Mouse (Mus musculus) midbrain, embryonic 15.5 days (tissue): ENCODE data around the gene Tbc1d10b. TPM values are rescaled to one million over a fixed set of nuclear protein-coding genes. Genes with fewer than 3 reads are reported as not detected.
"Not testable (repeated sequence)": the region's sequence is repeated elsewhere in the genome, so short reads cannot be mapped to it uniquely, and the experiment has no call there.

Source experiments
- ATAC-seq: fragments of 200-750 bp; cut with Nextera tagmentation; replicated peaks from 2 replicates; pipeline ENCODE4 v1.8.0; 2017; ENCODE audit warnings: moderate TSS enrichment
- H3K27ac ChIP-seq: fragments of 300-500 bp; sonication (generic); 2 replicates; pipeline ENCODE4 v1.5.1; 2015; ENCODE audit warnings: mild to moderate bottlenecking, inconsistent platforms
- H3K27me3 ChIP-seq: fragments of 300-500 bp; sonication (generic); replicated peaks from 2 replicates; pipeline ENCODE4 v1.6.1; 2015; ENCODE audit warnings: inconsistent platforms
- H3K36me3 ChIP-seq: fragments of 300-500 bp; sonication (generic); replicated peaks from 2 replicates; pipeline ENCODE4 v1.6.1; 2015; ENCODE audit warnings: inconsistent platforms
- H3K4me1 ChIP-seq: fragments of 300-500 bp; sonication (generic); 2 replicates; pipeline ENCODE4 v1.6.1; 2015; ENCODE audit warnings: inconsistent platforms
- H3K4me2 ChIP-seq: fragments of 300-500 bp; sonication (generic); 2 replicates; pipeline ENCODE4 v1.6.1; 2015; ENCODE audit warnings: inconsistent platforms, mild to moderate bottlenecking, moderate library complexity
- H3K4me3 ChIP-seq: fragments of 300-500 bp; sonication (generic); 2 replicates; pipeline ENCODE4 v1.5.1; 2015; ENCODE audit warnings: mild to moderate bottlenecking, inconsistent platforms
- H3K9ac ChIP-seq: fragments of 300-500 bp; sonication (generic); 2 replicates; pipeline ENCODE4 v1.6.1; 2015; ENCODE audit warnings: mild to moderate bottlenecking, inconsistent platforms
- H3K9me3 ChIP-seq: fragments of 300-500 bp; sonication (generic); 2 replicates; pipeline ENCODE4 v1.6.1; 2016; ENCODE audit warnings: inconsistent platforms
- WGBS: fragments of 180-500 bp; shearing (Covaris S2); methylation state at CpG from one replicate; pipeline ENCODE4 v1.1.7; 2015; ENCODE audit warnings: mixed read lengths; 5-methylcytosine and 5-hydroxymethylcytosine counted together
- polyA plus RNA-seq: library from polyadenylated mRNA; unstranded; fragments of >200 nt; fragmentation: Nextera tagmentation; extraction: Ambion mirVana; gene quantifications from 2 replicates; pipeline ENCODE4 v1.2.1, GENCODE M21; 2015

Gene Tbc1d10b
- 39.6 and 44.8 TPM in 2 replicates for polyA plus RNA-seq

DNA sequence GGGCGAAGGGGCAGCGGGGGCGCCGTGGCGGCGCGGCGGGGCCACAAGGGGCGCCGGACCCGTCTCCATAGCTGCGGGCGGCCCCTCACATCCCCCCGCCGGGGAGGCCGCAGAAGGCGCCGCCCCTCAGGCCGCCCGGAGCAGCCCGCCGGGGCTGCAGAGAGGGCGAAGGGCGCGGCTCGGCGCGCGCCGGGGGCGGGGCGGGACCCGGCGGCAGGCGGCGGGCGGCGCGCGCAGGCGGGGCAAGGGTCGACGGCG is at the start of gene Tbc1d10b:
Gene Tbc1d10b (minus strand): TSS at position 174 of the 258 bp plus-strand sequence.
- H3K4me2 ChIP-seq, result peak within 1 kb of the TSS; percentile 99
- H3K9ac ChIP-seq, result peak within 1 kb of the TSS; percentile 97
- peak within 1 kb of the TSS; percentile 90 for H3K27ac ChIP-seq
- peak within 1 kb of the TSS; percentile 98 for H3K4me3 ChIP-seq
- H3K4me1 ChIP-seq, result peaks cover 42% of the 10 kb centered on the region
- H3K27me3 ChIP-seq, result no peaks in the 10 kb centered on the region
- H3K9me3 ChIP-seq, result no peaks in the 10 kb centered on the region
- WGBS, result 1% methylated on average over 40 of the region's 44 CpGs
- peak; percentile 21; the same call in 1 of the 2 replicates for ATAC-seq
- 0 out of 2 replicates have a peak, but pooled peaks cover 5% of the 10 kb centered on the region for H3K36me3 ChIP-seq

DNA sequence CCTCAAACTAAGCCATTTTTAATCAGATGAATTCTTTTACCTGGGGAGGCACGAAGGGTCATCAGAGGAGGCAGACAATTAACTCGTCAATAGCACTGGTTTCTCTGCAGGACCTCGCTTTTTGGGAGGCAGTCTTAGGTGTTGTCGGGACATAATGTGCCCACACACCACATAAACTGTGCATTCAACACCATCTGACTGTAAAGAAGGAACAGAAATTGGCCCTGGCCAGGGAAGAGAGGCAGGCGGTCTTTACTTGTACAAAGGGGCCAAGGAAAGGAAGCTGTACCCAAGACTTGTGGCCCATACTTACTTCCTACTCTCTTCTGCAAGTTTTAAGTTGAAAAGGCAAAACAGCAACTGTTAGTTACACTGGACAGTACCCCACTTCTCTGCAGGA is 48.2 kb upstream of the Tbc1d10b start:
- no peak for ATAC-seq
- Histone ChIP-seq H3K9me3 (no peaks in the 10 kb centered on the region), H3K27ac (no peak overlapping the region), H3K27me3 (no peaks in the 10 kb centered on the region), H3K4me2 (no peak overlapping the region), H3K4me3 (no peak overlapping the region), H3K4me1 (peaks cover 29% of the 10 kb centered on the region), H3K9ac (0 out of 2 replicates have a peak overlapping the region, but pooled peaks have one; percentile 9), H3K36me3 (no peaks in the 10 kb centered on the region)
- WGBS, result 89% methylated on average over 5 of the region's 5 CpGs

DNA sequence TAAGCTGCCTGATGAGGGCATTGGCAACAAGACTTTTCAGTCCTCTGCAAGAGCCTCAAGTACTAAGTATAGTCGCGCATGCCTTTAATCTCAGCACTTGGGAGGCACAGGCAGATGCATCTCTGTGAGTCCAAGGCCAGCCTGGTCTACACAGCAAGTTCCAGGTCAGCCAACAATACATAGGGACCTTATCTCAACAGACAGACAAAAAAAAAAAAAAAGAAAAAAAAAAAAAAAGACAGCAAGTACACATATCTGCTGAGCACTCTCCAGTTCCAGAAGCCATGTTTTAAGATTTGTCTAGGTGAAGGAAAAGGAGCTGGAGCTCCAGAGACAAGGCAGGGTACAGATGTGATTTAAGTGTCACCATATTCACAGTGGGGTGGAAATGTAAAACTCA is 47.7 kb upstream of the Tbc1d10b start:
- WGBS, result 82% methylated on average over 2 of the region's 2 CpGs
- no peaks in the 10 kb centered on the region for H3K27me3 ChIP-seq
- no peak for ATAC-seq

DNA sequence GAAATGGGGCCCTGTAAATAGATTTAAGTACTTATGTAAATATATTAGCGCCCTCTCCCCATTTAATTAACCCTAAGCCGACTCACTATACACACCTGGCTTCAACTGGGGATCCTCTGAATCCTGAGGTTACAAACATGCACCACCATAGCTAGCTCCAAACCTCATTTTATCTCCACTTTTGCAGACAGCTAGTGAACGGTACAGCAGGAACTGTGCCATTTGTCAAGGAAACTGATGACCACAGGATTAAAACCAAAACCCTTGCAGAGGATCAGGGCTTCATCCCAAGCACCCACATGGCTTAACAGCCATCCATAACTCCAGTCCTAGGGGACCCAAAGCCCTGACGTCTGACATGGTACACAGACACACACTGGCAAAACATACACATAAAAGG is 46.7 kb upstream of the Tbc1d10b start:
- Histone ChIP-seq H3K27me3 (no peaks in the 10 kb centered on the region), H3K4me2 (peak overlapping the region; percentile 89), H3K4me1 (peaks cover 22% of the 10 kb centered on the region), H3K36me3 (no peaks in the 10 kb centered on the region), H3K4me3 (peak overlapping the region; percentile 66), H3K9me3 (no peaks in the 10 kb centered on the region), H3K27ac (peak overlapping the region; percentile 92), H3K9ac (peak overlapping the region; percentile 71)
- no peak for ATAC-seq
- 36% methylated on average over 4 of the region's 4 CpGs for WGBS

More for the DNA sequence above, 47.7 kb upstream of the Tbc1d10b start:
- Histone ChIP-seq H3K4me1 (peaks cover 25% of the 10 kb centered on the region), H3K9me3 (no peaks in the 10 kb centered on the region), H3K27ac (no peak overlapping the region), H3K4me3 (no peak overlapping the region), H3K4me2 (no peak overlapping the region), H3K36me3 (no peaks in the 10 kb centered on the region), H3K9ac (no peak overlapping the region)

DNA sequence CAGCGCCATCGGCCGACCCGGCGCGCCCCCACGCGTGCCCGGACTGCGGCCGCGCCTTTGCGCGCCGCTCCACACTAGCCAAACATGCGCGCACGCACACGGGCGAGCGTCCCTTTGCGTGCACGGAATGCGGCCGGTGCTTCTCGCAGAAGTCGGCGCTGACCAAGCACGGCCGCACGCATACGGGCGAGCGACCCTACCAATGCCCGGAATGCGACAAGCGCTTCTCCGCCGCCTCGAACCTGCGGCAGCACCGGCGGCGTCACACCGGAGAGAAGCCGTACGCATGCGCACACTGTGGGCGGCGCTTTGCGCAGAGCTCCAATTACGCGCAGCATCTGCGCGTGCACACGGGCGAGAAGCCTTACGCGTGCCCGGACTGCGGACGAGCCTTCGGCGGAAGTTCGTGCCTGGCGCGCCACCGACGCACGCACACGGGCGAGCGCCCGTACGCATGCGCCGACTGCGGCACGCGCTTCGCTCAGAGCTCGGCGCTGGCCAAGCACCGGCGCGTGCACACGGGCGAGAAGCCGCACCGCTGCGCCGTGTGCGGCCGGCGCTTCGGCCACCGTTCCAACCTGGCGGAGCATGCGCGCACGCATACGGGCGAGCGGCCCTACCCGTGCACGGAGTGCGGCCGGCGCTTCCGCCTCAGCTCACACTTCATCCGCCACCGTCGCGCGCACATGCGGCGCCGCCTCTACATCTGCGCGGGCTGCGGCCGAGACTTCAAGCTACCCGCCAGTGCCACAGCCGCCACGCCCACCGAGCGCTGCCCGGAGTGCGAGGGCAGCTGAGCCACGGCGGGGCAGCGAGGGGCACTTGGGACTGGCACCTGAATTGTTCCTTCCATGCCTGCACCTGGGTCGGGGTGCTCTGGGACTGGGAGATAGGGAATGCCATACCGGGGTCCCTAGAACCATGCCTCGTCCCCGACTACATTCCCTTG is 45.8 kb upstream of the Tbc1d10b start:
- under 1% methylated on average over 135 of the region's 136 CpGs for WGBS
- Histone ChIP-seq H3K9ac (peak overlapping the region; percentile 71), H3K27ac (peak overlapping the region; percentile 92), H3K9me3 (no peaks in the 10 kb centered on the region), H3K4me2 (peak overlapping the region; percentile 89), H3K4me1 (peaks cover 13% of the 10 kb centered on the region), H3K4me3 (peak overlapping the region; percentile 66), H3K27me3 (no peaks in the 10 kb centered on the region), H3K36me3 (no peaks in the 10 kb centered on the region)
- peak; percentile 96 for ATAC-seq

DNA sequence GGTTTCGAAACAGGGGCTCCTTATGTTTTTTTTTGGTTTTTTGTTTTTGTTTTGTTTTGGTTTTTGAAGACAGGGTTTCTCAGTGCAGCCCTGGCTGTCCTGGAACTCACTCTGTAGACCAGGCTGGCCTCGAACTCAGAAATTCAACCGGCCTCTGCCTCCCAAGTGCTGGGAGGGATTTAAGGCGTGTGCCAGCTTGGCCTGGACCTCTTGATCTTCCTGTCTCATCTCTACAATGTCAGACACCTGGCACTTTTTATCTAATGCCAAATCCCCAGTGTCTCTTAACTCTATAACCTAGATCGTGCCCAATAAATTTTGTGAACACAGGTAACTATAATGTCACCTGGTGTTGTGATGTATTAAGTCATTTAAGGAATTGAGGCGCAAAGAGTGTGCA is 45.1 kb upstream of the Tbc1d10b start:
- Histone ChIP-seq H3K4me2 (peak overlapping the region; percentile 89), H3K27ac (peak overlapping the region; percentile 92), H3K36me3 (no peaks in the 10 kb centered on the region), H3K9me3 (no peaks in the 10 kb centered on the region), H3K4me3 (peak overlapping the region; percentile 66), H3K9ac (peak overlapping the region; percentile 71), H3K4me1 (peaks cover 11% of the 10 kb centered on the region), H3K27me3 (no peaks in the 10 kb centered on the region)
- 85% methylated on average over 6 of the region's 6 CpGs for WGBS
- ATAC-seq, result no peak; the same call in 1 of the 2 replicates

DNA sequence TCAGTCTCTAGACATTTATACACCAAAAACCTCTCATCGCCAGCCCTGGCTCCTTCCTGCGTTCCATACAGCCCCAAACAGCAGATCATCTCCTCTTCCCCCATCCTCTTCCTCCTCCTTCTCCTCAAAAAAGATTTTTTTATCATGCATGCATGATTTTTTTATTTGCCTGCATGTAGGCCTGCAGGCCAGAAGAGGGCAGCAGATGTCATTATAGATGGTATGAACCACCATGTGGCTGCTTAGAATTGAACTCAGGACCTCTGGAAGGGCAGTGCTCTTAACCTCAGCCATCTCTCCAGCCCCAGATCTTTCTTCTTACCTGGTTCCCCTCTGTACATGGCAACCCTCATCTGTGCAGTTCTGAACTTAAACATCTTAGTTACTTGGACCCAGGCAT is 44.1 kb upstream of the Tbc1d10b start:
- 95% methylated on average over 2 of the region's 2 CpGs for WGBS
- H3K9ac ChIP-seq, result no peak overlapping the region
- H3K27me3 ChIP-seq, result no peaks in the 10 kb centered on the region
- no peak for ATAC-seq
- H3K4me2 ChIP-seq, result no peak overlapping the region
- no peak overlapping the region for H3K27ac ChIP-seq
- no peak overlapping the region for H3K4me3 ChIP-seq
- H3K9me3 ChIP-seq, result no peaks in the 10 kb centered on the region
- peaks cover 11% of the 10 kb centered on the region for H3K4me1 ChIP-seq
- H3K36me3 ChIP-seq, result no peaks in the 10 kb centered on the region

DNA sequence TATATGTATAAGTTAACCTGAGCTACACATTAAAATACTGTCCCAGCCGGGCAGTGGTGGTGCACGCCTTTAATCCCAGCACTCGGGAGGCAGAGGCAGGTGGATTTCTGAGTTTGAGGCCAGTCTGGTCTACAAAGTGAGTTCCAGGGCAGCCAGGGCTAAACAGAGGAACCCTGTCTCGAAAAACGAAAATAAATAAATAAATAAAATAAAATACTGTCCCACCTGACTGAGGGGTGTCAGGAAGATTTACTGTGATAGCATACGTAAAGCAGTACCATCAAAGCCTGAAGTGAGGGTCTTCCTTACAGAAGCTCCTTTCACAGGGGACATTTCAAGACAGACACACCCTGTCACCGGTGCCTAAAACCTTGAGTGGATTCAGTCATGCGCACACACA is 42.2 kb upstream of the Tbc1d10b start:
- ATAC-seq, H3K4me3 ChIP-seq, H3K36me3 ChIP-seq, H3K4me2 ChIP-seq, H3K27me3 ChIP-seq, H3K9me3 ChIP-seq, H3K9ac ChIP-seq, H3K27ac ChIP-seq: not testable (repeated sequence)
- 89% methylated on average over 8 of the region's 8 CpGs for WGBS
- peaks cover 22% of the 10 kb centered on the region for H3K4me1 ChIP-seq

DNA sequence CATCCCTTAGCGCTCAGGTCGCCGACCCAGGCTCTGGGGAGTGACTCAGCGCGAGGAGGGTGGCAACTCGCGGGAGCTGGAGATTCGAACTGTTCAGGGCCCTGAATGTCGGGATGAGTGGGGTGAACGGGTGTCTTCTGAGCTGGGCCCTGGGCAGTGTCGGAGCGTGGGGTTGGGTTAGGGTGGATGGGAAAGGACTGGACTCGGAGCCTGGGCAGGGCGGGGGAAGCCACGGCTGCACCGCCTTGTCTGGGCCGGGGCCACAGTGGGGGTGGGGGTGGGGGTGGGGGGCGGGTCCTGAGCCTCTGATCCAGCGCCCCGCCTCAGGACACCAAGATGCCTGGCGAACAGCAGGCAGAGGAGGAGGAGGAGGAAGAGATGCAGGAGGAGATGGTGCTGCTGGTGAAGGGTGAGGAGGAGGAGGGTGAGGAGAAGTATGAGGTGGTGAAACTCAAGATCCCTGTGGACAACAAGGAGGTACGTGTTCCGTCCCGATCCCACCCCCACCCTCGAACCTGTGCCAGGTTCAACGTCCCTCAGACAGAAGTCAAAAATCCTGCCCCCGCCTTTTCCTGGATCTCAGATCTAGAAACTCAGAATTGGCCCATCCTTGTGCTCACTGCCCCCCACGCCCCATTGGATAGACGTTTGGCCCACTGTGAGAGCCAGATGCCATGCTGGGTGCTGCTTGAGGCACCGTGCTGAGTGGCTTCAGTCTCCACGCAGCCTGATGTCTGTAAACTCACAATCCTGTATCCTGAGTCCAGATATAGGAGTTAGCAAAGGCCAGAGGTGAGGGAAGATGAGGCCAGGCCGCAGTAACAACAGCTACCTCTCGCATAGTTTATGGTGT is 36.6 kb upstream of the Tbc1d10b start:
- no peaks in the 10 kb centered on the region for H3K27me3 ChIP-seq
- peak overlapping the region; percentile 81 for H3K27ac ChIP-seq
- peak overlapping the region; percentile 79 for H3K9ac ChIP-seq
- ATAC-seq, result peak; percentile 77
- peak overlapping the region; percentile 97 for H3K4me3 ChIP-seq
- peak overlapping the region; percentile 90 for H3K4me2 ChIP-seq
- 14% methylated on average over 25 of the region's 33 CpGs for WGBS
- H3K36me3 ChIP-seq, result 0 out of 2 replicates have a peak, but pooled peaks cover 5% of the 10 kb centered on the region
- H3K4me1 ChIP-seq, result peaks cover 26% of the 10 kb centered on the region
- H3K9me3 ChIP-seq, result no peaks in the 10 kb centered on the region

DNA sequence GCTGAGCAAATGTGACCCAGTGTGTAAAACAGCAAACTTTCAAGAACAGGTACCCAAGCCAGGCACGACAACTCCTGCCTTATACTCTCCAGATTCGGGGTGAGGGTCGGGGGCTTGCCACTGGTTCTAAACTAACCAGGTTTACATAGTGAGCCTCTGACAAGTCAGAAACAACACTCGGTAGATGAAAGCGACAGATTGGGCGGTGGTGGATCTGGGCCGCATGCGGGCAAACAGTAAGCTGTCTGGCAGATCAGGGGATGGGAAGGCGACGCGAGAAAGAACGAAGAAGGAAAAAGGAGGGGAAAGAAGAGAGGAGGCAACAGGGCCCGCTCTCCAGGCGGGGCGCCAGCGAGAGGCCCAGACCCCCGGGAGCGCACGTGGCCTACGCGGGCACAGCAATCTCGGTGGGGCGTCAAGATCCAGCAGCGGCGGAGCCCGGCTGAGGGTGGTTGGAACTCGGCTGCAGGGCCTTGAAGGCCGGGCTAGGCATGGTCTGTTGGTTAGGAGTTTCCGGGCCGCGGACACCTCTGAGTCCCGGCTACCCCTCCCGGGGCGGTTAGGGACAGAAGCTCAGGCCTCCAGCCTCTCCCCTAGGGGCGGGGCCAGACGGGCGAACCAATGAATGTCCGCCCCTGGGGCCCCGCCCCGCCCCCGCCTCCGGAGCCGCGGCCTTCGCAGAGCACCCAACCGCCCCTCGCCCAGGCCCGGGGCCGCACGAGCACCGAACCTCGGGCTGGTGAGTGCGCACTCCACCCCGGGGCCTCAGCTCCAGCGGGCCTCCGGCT is 35.8 kb upstream of the Tbc1d10b start, which contains the start of gene Zfp771:
Gene Zfp771 (plus strand): TSS at position 405 of the 788 bp plus-strand sequence.
- Histone ChIP-seq H3K4me2 (peak within 1 kb of the TSS; percentile 90), H3K4me3 (peak within 1 kb of the TSS; percentile 97), H3K9ac (peak within 1 kb of the TSS; percentile 79), H3K36me3 (peaks cover 5% of the 10 kb centered on the region; the same call in 1 of the 2 replicates), H3K27me3 (no peaks in the 10 kb centered on the region), H3K4me1 (peaks cover 26% of the 10 kb centered on the region), H3K27ac (peak within 1 kb of the TSS; percentile 81), H3K9me3 (no peaks in the 10 kb centered on the region)
- peak; percentile 94 for ATAC-seq
- WGBS, result 1% methylated on average over 56 of the region's 56 CpGs

DNA sequence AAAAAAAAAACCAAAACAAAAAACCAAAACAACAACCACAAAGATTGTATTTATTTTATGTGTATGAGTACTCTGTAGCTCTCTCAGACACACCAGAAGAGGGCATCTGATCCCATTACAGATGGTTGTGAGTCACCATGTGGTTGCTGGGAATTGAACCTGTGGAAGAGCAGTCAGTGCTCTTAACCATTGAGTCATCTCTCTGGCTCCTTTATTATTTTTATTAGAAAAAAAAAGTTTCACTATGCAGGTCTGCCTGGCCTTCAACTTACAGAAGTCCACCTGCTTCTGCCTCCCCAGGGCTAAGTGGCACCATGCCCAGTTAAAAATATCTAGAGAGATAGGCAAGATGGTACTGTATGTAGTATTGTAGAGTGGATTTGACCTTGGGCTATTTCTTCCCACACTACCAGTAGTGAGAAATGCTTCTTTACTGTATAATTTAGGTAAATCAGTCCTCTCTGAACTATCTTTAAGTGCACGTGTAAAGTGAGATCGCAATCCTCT is 35.1 kb upstream of the Tbc1d10b start:
- Histone ChIP-seq H3K4me1 (peaks cover 26% of the 10 kb centered on the region), H3K4me2 (peak overlapping the region; percentile 90), H3K27me3 (no peaks in the 10 kb centered on the region), H3K4me3 (peak overlapping the region; percentile 97), H3K9me3 (no peaks in the 10 kb centered on the region), H3K9ac (peak overlapping the region; percentile 79; the same call in 1 of the 2 replicates), H3K27ac (peak overlapping the region; percentile 81; the same call in 1 of the 2 replicates), H3K36me3 (peaks cover 10% of the 10 kb centered on the region; the same call in 1 of the 2 replicates)
- WGBS, result 46% methylated on average over 2 of the region's 2 CpGs
- 0 out of 2 replicates have a peak, but pooled peaks have one; percentile 1 for ATAC-seq
